Mouse (Mus musculus): ENCODE results near the gene Nlrp1b.

The Nlrp1b gene

DNA sequence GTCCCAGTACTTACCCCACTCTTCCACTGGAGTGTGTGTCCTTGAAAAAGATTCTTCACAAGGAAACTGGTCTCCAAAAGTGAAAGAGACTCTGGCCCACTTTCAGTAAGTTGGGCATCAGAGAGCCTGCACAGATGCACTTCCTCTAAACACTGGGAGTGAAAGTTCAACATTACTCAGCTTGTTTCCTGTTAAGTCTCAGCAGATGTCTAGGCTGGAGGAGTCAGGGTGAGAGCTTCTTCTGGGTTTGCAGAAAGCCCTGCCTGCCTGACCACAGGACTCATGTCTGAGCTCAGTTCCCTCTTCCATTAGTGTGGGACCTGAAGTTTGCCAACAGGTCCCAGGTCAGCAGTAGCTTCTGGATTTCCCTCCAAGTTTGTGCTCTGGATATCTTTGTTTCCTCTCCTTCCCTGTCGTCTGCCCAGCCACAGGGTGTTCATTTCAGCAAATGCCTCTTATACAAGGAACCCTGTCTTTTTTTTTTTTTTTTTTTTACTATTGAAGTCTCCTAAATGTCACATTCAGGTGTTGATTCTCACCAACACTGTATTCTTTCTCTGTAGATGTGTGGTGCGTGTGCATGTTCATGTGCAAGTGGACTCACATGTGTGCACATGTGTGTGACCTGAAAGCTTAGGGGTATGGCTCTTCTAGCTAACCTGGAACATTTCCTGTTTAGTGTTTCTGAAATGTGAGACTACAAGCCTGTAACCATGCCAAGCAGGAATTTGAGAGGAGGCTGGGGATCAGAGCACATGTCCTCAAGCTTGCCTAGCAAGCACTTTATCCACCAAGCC is at the start of gene Nlrp1b:
Gene Nlrp1b (minus strand): TSS at position 50 of the 797 bp plus-strand sequence.
- DNase-seq = no peak

DNA sequence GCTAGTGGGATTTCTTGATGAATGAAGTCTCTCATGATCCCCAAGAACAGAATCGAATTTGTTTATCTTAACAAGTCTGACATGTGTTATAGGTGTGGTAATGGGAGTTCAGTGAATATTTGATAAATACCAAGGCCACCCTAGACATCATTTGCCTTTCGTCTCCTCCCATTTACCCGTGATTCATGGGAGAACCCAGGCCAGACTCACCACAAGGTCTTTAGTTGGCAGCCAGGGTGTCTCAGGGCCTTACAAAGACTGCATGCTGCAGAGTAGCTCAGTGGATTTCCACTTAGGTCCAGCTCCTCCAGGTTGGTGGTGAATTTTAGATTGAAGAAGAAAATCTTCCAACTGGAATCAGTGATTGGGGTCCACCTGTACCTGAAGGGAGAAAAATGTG is 30.5 kb upstream of the Nlrp1b start:
- no peak for DNase-seq

GRCm38 (mm10) chr11:71251333-71251732 is 20.8 kb upstream of the Nlrp1b start:
- DNase-seq = no peak

- no peak for DNase-seq
Observed at GRCm38 (mm10) chr11:71224614-71225013, 5.9 kb downstream of the Nlrp1b start.

GRCm38 (mm10) chr11:71202703-71203102 is 27.8 kb downstream of the Nlrp1b start:
- no peak for DNase-seq

- DNase-seq = no peak
Observed at GRCm38 (mm10) chr11:71199349-71199748, 31.2 kb downstream of the Nlrp1b start.

GRCm38 (mm10) chr11:71169633-71170032 is 60.9 kb downstream of the Nlrp1b start:
- no peak for DNase-seq

- DNase-seq = no peak
Observed at GRCm38 (mm10) chr11:71164139-71164538, 66.4 kb downstream of the Nlrp1b start.

- DNase-seq = no peak
Observed at GRCm38 (mm10) chr11:71159439-71160136, 70.9 kb downstream of the Nlrp1b start.

GRCm38 (mm10) chr11:71155272-71155671 is 75.3 kb downstream of the Nlrp1b start:
- no peak for DNase-seq

- DNase-seq = no peak
Observed at GRCm38 (mm10) chr11:71144661-71145060, 85.9 kb downstream of the Nlrp1b start, which contains the start of gene Nlrp1a. Nlrp1a (minus strand) TSS chr11:71144704.

DNA sequence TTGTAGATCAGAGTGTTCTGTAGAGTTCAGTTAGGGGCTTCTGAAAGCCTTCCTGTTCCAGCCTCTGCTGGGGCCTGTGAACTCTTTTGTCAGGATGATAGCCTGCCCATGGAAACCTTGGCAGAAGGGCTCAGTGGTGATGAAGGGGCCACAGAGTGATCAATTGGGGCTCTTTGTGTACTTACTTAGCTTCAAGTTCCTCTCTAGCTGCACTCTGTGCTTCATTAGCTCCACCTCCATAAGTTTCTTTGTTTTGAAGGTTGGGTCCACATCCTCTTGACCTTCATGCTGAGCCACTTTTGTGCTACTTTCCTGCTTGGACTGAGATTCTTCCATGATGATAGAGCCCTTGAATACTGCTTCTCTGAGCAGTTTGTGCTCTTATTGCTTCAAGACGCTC is 88.5 kb downstream of the Nlrp1b start:
- DNase-seq = no peak

DNA sequence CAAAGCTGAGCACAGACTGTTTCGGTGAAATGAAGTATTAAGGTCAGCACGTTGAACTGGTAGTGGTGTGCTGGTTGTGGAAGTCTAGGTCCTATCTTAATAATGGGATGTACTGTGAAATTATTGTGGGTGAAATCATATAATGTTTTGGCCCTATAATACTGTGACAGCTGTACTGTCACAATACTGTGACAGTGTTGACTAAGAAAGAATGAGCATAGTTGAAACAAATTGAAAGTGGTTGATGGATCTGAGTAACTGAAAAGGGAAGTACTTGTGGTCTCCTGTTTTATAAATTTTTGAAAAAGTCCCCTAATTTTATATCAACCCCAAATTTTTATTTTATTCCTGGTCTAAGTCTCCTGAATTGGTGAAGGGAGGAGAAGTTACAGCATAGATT is 123.4 kb downstream of the Nlrp1b start:
- no peak for DNase-seq

- DNase-seq = no peak
Observed at GRCm38 (mm10) chr11:71106261-71107021, 124.1 kb downstream of the Nlrp1b start.

GRCm38 (mm10) chr11:71103931-71104330 is 126.6 kb downstream of the Nlrp1b start:
- DNase-seq = no peak
